Mouse (Mus musculus) adipose tissue, adult 10 weeks (tissue): ENCODE data around the gene Asf1a. TPM values are rescaled to one million over a fixed set of nuclear protein-coding genes. Genes with fewer than 3 reads are reported as not detected.

ENCODE experiments used
- polyA plus RNA-seq: library from polyadenylated mRNA; stranded (reverse); fragments of 350-450 nt; fragmentation: Illumina TruSeq; extraction: RNeasy Lipid Tissue Mini Kit (QIAGEN cat#74804); gene quantifications from one replicate; pipeline ENCODE4 v1.2.3, GENCODE M21; 2014; ENCODE audit warnings: low read depth, low replicate concordance

Gene Asf1a
- polyA plus RNA-seq = 29.5 TPM

GRCm38 (mm10) chr10:53596677-53597120 lies at the start of gene Asf1a:
Gene Asf1a, plus strand, starts transcription at chr10:53596757.

GRCm38 (mm10) chr10:53630339-53630738 lies 33.8 kb downstream of the Asf1a start, which contains the start of gene Mcm9:
Gene Mcm9, minus strand, starts transcription at chr10:53630439.

Other genes starting within 250 kb of the Asf1a start
- 10.3 TPM for gene Cep85l, start 216.8 kb upstream of the Asf1a start, polyA plus RNA-seq
- gene Mcm9, start 33.7 kb downstream of the Asf1a start, polyA plus RNA-seq = 8.5 TPM
- gene Fam184a, start 154.4 kb downstream of the Asf1a start, polyA plus RNA-seq = 8.7 TPM